Mouse (Mus musculus) G1E (cell line): ENCODE results near the gene Pbrm1. TPM values are rescaled to one million over a fixed set of nuclear protein-coding genes. Genes with fewer than 3 reads are reported as not detected.

Experiments
- ATAC-seq: 2 replicates; pipeline ENCODE4 v1.8.0; 2016; ENCODE audit warnings: mild to moderate bottlenecking; ENCODE audit not compliant: insufficient number of reproducible peaks, poor library complexity, low FRiP score, severe bottlenecking; ENCODE audit errors: extremely low read depth
- DNase-seq: peaks from one replicate; pipeline ENCODE4 v3.0.0; 2012; ENCODE audit warnings: low spot score
- H3K27me3 ChIP-seq: 2 replicates; pipeline ENCODE4 v1.6.1; 2012; ENCODE audit warnings: mild to moderate bottlenecking, low read length, inconsistent platforms; ENCODE audit not compliant: insufficient read depth
- H3K36me3 ChIP-seq: replicated peaks from 2 replicates; pipeline ENCODE3; 2012; ENCODE audit warnings: mild to moderate bottlenecking, inconsistent platforms
- H3K4me1 ChIP-seq: 2 replicates; pipeline ENCODE4 v1.6.1; 2012; ENCODE audit warnings: low read depth, low read length, inconsistent platforms, mixed read lengths; ENCODE audit not compliant: insufficient read depth
- H3K4me3 ChIP-seq: 2 replicates; pipeline ENCODE4 v1.5.1; 2012; ENCODE audit warnings: low read depth, mild to moderate bottlenecking, inconsistent platforms, low read length, moderate library complexity, mixed read lengths
- H3K9me3 ChIP-seq: replicated peaks from 2 replicates; pipeline ENCODE4 v1.6.1; 2012; ENCODE audit warnings: inconsistent platforms
- CTCF ChIP-seq: IDR thresholded peaks from 2 replicates; pipeline ENCODE4 v1.5.1; 2012; ENCODE audit warnings: low read depth, low read length, inconsistent platforms, mixed read lengths
- GATA1 ChIP-seq: IDR thresholded peaks from 2 replicates; pipeline ENCODE4 v1.6.1; 2012; ENCODE audit warnings: borderline replicate concordance, low read length, inconsistent platforms, mixed read lengths
- GATA2 ChIP-seq: IDR thresholded peaks from 2 replicates; pipeline ENCODE4 v1.6.1; 2012; ENCODE audit warnings: low read depth, low read length, inconsistent platforms, borderline replicate concordance
- POLR2AphosphoS5 ChIP-seq: IDR thresholded peaks from 2 replicates; pipeline ENCODE4 v1.6.1; 2012; ENCODE audit warnings: low read depth, low read length, inconsistent platforms; ENCODE audit not compliant: insufficient replicate concordance
- TAL1 ChIP-seq: conservative IDR thresholded peaks from 2 replicates; pipeline ENCODE4 v1.6.1; 2012; ENCODE audit warnings: low read depth, low read length, inconsistent platforms, mixed read lengths
- polyA plus RNA-seq: library from polyadenylated mRNA; stranded (reverse); fragments of >175 nt; gene quantifications from 2 replicates; pipeline ENCODE4 v1.2.3, GENCODE M21; 2012
- total RNA-seq, 2 experiments: library from RNA; stranded (forward) in 1 of 2; stranded (reverse) in 1 of 2; fragments of 200-1000 nt in 1 of 2; fragments of >200 nt in 1 of 2; fragmentation: Nextera tagmentation in 1 of 2; gene quantifications; 2 replicates each; pipeline ENCODE4 v1.2.3; 2014 to 2017

Gene Pbrm1
- total and polyA plus RNA-seq, 3 experiments, result 15.3 to 168 (median 61.2) TPM

DNA sequence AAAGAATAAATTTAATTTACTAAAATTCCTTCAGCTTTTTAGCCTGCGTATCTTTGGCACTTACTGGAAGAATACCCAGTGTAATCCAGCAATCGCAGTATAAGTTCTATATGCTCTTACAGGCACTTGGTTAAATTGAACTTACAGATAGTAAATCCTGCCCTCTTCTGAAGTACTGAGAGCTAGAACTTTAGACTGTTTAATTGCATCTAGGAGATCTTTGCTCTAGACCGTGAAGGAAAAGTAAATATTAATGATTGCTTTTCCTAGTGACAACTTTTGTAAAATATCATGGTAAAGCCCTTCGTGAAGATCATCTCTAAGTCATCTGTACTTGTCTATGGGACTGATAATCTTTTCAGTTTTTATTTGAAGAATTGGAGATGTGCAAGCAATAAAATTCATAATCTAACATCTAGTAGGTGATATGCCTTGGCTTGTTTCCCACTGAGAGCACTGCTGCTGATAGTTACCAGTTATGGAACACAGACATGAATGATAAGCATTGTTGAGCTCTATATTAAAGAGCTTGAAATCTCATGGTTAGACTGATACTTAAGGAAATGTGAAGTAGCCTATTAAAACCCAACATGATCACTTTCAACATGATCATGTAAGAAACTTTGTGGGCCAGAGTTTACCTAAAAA lies 50.3 kb downstream of the Pbrm1 start:
- ATAC-seq (no peak), DNase-seq (no peak)
- H3K4me3 ChIP-seq, result no peak overlapping the region
- peaks cover 28% of the 10 kb centered on the region for H3K4me1 ChIP-seq
- TF ChIP-seq GATA2 (no peak), POLR2AphosphoS5 (no peak), GATA1 (no peak), TAL1 (no peak), CTCF (no peak)
- no peaks in the 10 kb centered on the region for H3K27me3 ChIP-seq
- H3K36me3 ChIP-seq, result peaks cover 65% of the 10 kb centered on the region
- no peaks in the 10 kb centered on the region for H3K9me3 ChIP-seq

DNA sequence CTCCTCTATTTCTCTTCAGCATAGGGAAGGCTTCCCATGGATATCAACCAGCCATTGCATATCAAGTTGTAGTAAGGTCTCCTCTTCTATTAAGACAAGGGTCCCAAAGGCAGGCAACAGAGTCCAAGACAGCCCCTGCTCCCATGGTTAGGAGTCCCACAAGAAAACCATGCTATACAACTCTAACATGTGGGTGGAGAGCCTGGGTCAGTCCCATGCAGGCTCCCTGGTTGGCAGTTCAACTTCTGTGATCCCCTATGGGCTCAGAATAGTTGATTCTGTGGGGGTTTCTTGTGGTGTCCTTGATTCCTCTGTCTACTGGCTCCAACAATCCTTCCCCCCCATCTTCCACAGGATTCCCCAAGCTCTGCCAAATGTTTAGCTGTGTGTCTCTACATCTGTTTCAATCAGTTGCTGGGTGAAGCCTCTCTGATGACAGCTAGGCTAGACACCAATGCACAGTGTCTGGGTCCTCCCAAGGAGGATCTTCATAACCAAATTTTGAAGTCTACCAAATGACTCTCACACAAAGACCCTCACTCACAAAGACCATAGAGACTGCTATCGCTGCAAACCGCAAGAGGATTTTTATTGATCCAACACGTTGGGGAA lies 59.8 kb downstream of the Pbrm1 start:
- DNase-seq (no peak), ATAC-seq (no peak)
- peaks cover 50% of the 10 kb centered on the region for H3K4me1 ChIP-seq
- H3K4me3 ChIP-seq, result no peak overlapping the region; the same call in 1 of the 2 replicates
- H3K27me3 ChIP-seq, result no peaks in the 10 kb centered on the region
- peaks cover 67% of the 10 kb centered on the region for H3K36me3 ChIP-seq
- H3K9me3 ChIP-seq, result no peaks in the 10 kb centered on the region
- no peak for TF ChIP-seq POLR2AphosphoS5
- no peak for TF ChIP-seq GATA2
- TF ChIP-seq TAL1, result no peak
- no peak for TF ChIP-seq GATA1
- no peak for TF ChIP-seq CTCF

DNA sequence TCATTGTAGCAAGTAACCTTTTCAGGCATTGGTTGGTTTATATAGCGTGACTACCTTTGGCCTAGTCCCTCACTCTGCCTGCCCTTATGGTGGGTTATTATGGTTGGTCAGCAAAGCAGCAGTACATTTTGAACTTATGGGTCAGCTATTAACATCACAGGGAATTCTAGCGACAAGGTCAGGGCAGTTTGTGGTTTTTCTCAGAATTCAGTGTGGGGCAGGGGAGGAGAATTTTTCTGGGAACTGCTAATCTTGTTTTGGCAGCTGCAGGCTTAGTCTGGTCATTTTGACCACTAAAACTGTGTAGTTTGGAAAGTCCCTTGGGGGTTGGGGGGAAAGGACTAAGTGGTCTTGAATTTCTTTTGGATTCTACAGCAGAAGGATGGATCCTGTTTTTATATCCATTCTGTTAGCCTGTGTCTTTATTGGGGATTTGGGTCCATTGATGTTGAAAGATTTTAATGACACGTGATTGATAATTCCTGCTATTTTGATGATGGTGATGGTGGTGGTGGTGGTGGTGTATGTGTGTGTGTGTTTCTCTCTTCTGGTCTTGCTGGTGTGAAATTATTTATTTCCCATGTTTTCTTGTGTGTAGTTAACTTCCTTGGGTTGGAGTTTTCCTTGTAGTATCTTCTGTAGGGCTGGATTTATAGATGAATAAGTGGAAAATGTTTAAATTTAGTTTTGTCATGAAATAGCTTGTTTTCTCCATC lies 60.5 kb downstream of the Pbrm1 start:
- ATAC-seq (no peak), DNase-seq (no peak)
- H3K36me3 ChIP-seq, result peaks cover 59% of the 10 kb centered on the region
- no peaks in the 10 kb centered on the region for H3K27me3 ChIP-seq
- H3K4me1 ChIP-seq, result peaks cover 50% of the 10 kb centered on the region
- H3K4me3 ChIP-seq, result no peak overlapping the region; the same call in 1 of the 2 replicates
- peak; percentile 78 for TF ChIP-seq TAL1
- TF ChIP-seq GATA2, result no peak
- no peak for TF ChIP-seq GATA1
- no peak for TF ChIP-seq POLR2AphosphoS5
- TF ChIP-seq CTCF, result no peak
- H3K9me3 ChIP-seq, result no peaks in the 10 kb centered on the region

DNA sequence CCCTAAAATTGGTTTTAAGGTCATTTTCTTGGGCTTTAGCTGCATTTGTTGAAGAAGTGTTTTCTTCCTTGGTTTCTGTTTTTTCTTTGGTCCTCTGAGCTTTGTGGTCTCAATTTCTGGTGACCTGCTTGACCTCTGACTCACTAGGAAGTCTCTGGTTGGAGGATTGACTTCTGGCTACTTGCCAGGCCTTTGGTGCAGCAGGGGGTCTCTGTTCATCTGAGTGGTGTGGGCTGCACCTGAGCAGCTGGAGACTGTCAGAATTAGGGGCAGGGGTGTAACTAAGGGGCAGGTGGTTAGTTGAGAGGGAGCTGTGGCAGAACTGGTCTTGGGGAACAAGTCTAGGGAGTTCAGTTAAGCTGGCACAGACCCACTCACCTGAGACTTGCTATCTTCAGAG lies 62.2 kb downstream of the Pbrm1 start:
- DNase-seq (no peak), ATAC-seq (no peak)
- Histone ChIP-seq H3K9me3 (no peaks in the 10 kb centered on the region), H3K4me1 (peaks cover 51% of the 10 kb centered on the region), H3K27me3 (no peaks in the 10 kb centered on the region), H3K4me3 (no peak overlapping the region), H3K36me3 (peaks cover 59% of the 10 kb centered on the region)
- TF ChIP-seq POLR2AphosphoS5 (no peak), GATA2 (no peak), TAL1 (no peak), GATA1 (no peak), CTCF (no peak)

DNA sequence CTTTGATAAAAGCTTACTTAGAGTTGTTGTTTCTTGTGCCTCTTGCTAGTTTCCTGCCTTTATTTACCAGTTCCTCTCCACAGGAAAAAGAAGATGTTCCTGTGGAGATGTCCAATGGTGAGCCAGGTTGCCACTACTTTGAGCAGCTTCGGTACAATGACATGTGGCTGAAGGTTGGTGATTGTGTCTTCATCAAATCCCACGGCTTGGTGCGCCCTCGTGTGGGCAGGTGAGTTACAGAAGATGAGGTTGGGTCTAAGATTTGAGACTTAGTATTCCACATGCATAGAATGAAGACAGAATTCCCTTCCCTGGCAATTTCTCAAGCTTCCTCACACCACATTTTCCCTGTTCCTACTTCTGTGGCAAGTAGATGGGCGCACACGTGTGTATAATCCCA lies 68.5 kb downstream of the Pbrm1 start:
- no peak for ATAC-seq
- Histone ChIP-seq H3K4me1 (peaks cover 19% of the 10 kb centered on the region), H3K9me3 (no peaks in the 10 kb centered on the region), H3K4me3 (no peak overlapping the region), H3K27me3 (no peaks in the 10 kb centered on the region), H3K36me3 (peaks cover 75% of the 10 kb centered on the region)
- TF ChIP-seq TAL1 (no peak), GATA2 (no peak), CTCF (no peak), POLR2AphosphoS5 (no peak), GATA1 (no peak)
- DNase-seq, result no peak

DNA sequence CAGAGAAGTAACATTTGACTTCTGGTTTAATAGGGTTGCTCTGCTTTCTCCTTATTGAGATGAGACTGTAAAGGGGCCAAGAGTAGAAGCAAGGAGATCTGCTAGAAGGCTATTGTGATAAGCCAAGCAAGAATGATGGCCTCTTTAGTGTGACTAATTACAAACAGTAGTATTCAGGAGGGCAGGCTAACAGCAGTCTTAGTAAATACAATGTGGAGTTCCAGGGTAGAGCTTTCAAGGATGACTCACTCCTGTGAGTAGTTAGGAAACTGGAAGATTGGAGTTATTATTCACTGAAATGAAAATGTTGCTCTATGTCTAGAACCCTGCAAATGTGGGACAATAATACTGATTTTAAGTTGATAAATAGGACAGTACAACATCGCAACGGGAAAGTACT lies 69.6 kb downstream of the Pbrm1 start:
- H3K4me3 ChIP-seq, result no peak overlapping the region
- TF ChIP-seq GATA1 (no peak), GATA2 (no peak), CTCF (no peak), TAL1 (no peak), POLR2AphosphoS5 (no peak)
- H3K9me3 ChIP-seq, result no peaks in the 10 kb centered on the region
- ATAC-seq (no peak), DNase-seq (no peak)
- H3K4me1 ChIP-seq, result peaks cover 19% of the 10 kb centered on the region
- no peaks in the 10 kb centered on the region for H3K27me3 ChIP-seq
- H3K36me3 ChIP-seq, result peaks cover 75% of the 10 kb centered on the region
